Mouse (Mus musculus) midbrain, embryonic 11.5 days (tissue): ENCODE data around the gene Gpr146. TPM values are rescaled to one million over a fixed set of nuclear protein-coding genes. Genes with fewer than 3 reads are reported as not detected.

Source experiments
- ATAC-seq: fragments of 200-750 bp; cut with Nextera tagmentation; 2 replicates; pipeline ENCODE4 v1.8.0; 2017; ENCODE audit warnings: moderate TSS enrichment, moderate library complexity; ENCODE audit not compliant: low FRiP score
- DNase-seq: peaks from one replicate; pipeline ENCODE4 v3.0.0; 2015; ENCODE audit warnings: low spot score; ENCODE audit errors: missing footprints
- H3K27ac ChIP-seq: fragments of 300-500 bp; sonication (generic); 2 replicates; pipeline ENCODE4 v1.5.1; 2014; ENCODE audit warnings: low read depth, low read length
- H3K27me3 ChIP-seq: fragments of 300-500 bp; sonication (generic); 2 replicates; pipeline ENCODE4 v1.6.1; 2014; ENCODE audit warnings: mild to moderate bottlenecking, low read length, moderate library complexity, mixed read lengths; ENCODE audit not compliant: control insufficient read depth, insufficient read depth
- H3K36me3 ChIP-seq: fragments of 300-500 bp; sonication (generic); 2 replicates; pipeline ENCODE4 v1.6.1; 2014; ENCODE audit warnings: mild to moderate bottlenecking, low read length, moderate library complexity, mixed read lengths; ENCODE audit not compliant: control insufficient read depth, insufficient read depth
- H3K4me1 ChIP-seq: fragments of 300-500 bp; sonication (generic); 2 replicates; pipeline ENCODE4 v1.6.1; 2014; ENCODE audit warnings: low read length; ENCODE audit not compliant: control insufficient read depth, insufficient read depth
- H3K4me2 ChIP-seq: fragments of 300-500 bp; sonication (generic); 2 replicates; pipeline ENCODE4 v1.6.1; 2014; ENCODE audit warnings: mild to moderate bottlenecking, moderate library complexity
- H3K4me3 ChIP-seq: fragments of 300-500 bp; sonication (generic); 2 replicates; pipeline ENCODE4 v1.5.1; 2014; ENCODE audit warnings: low read depth, low read length
- H3K9ac ChIP-seq: fragments of 300-500 bp; sonication (generic); 2 replicates; pipeline ENCODE4 v1.6.1; 2014; ENCODE audit warnings: low read length
- H3K9me3 ChIP-seq: fragments of 300-500 bp; sonication (generic); 2 replicates; pipeline ENCODE4 v1.6.1; 2016; ENCODE audit warnings: low read length; ENCODE audit not compliant: control insufficient read depth
- WGBS: fragments of 180-500 bp; shearing (Covaris S2); extraction: QIAGEN DNeasy Blood & Tissue Kit; methylation state at CpG from one replicate; pipeline ENCODE4 v1.1.7; 2014; 5-methylcytosine and 5-hydroxymethylcytosine counted together
- polyA plus RNA-seq: library from polyadenylated mRNA; unstranded; fragments of >200 nt; fragmentation: Nextera tagmentation; extraction: Ambion mirVana; gene quantifications from 2 replicates; pipeline ENCODE4 v1.2.1, GENCODE M21; 2014

Gpr146 gene
- polyA plus RNA-seq, 1 experiment from 2014 or later, result 1.5 TPM

- no peak overlapping the region for H3K9ac ChIP-seq
- peaks cover 3% of the 10 kb centered on the region for H3K4me1 ChIP-seq
- 72% methylated on average over 1 of the region's 1 CpGs for WGBS
- no peaks in the 10 kb centered on the region for H3K36me3 ChIP-seq
- H3K27ac ChIP-seq, result no peak overlapping the region
- ATAC-seq (no peak), DNase-seq (no peak)
- H3K4me3 ChIP-seq, result no peak overlapping the region
- H3K9me3 ChIP-seq, result no peaks in the 10 kb centered on the region
- no peak overlapping the region for H3K4me2 ChIP-seq
- no peaks in the 10 kb centered on the region for H3K27me3 ChIP-seq
Measured at GRCm38 (mm10) chr5:139365827-139366226, 11.7 kb upstream of the Gpr146 start.

- H3K4me3 ChIP-seq, result no peak overlapping the region
- no peak overlapping the region for H3K4me2 ChIP-seq
- H3K36me3 ChIP-seq, result no peaks in the 10 kb centered on the region
- peaks cover 3% of the 10 kb centered on the region for H3K4me1 ChIP-seq
- 84% methylated on average over 11 of the region's 11 CpGs for WGBS
- no peaks in the 10 kb centered on the region for H3K9me3 ChIP-seq
- DNase-seq (no peak), ATAC-seq (no peak)
- no peak overlapping the region for H3K9ac ChIP-seq
- H3K27me3 ChIP-seq, result no peaks in the 10 kb centered on the region
- no peak overlapping the region for H3K27ac ChIP-seq
Measured at GRCm38 (mm10) chr5:139366484-139366883, 11.0 kb upstream of the Gpr146 start.

DNA sequence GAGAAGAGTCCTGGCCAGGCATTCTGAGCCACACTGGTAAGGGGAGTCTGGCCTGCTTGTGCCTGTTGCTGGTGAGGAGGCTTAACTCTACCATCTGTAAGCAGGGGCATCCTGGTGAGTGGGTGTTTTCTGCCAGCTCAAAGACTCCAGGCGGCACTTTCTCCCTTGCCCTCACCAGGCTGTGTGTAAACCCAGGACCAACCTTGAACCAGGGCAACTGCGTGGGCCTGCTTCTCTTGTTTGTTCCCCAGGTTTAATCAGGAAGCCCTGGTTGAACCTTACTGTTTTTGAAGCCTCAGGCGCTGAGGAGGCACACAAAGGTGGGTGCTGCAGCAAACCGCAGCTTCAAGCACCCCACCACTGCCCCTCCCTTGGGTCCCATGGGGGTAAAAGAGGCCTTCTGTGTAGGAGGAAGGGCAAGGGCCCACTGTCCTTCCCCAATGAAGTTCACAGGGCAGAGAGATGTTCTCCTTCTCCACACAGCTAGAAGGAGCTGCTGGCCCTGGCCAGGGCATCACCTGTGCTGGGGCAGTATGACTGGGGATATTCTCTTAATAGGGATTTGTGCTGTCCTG, 9.5 kb upstream of the Gpr146 start:
- H3K36me3 ChIP-seq, result no peaks in the 10 kb centered on the region
- H3K4me2 ChIP-seq, result no peak overlapping the region
- no peak for ATAC-seq
- H3K27me3 ChIP-seq, result no peaks in the 10 kb centered on the region
- no peak overlapping the region for H3K9ac ChIP-seq
- 94% methylated on average over 4 of the region's 4 CpGs for WGBS
- no peaks in the 10 kb centered on the region for H3K9me3 ChIP-seq
- H3K4me1 ChIP-seq, result peaks cover 9% of the 10 kb centered on the region
- no peak for DNase-seq
- no peak overlapping the region for H3K27ac ChIP-seq
- H3K4me3 ChIP-seq, result no peak overlapping the region

DNA sequence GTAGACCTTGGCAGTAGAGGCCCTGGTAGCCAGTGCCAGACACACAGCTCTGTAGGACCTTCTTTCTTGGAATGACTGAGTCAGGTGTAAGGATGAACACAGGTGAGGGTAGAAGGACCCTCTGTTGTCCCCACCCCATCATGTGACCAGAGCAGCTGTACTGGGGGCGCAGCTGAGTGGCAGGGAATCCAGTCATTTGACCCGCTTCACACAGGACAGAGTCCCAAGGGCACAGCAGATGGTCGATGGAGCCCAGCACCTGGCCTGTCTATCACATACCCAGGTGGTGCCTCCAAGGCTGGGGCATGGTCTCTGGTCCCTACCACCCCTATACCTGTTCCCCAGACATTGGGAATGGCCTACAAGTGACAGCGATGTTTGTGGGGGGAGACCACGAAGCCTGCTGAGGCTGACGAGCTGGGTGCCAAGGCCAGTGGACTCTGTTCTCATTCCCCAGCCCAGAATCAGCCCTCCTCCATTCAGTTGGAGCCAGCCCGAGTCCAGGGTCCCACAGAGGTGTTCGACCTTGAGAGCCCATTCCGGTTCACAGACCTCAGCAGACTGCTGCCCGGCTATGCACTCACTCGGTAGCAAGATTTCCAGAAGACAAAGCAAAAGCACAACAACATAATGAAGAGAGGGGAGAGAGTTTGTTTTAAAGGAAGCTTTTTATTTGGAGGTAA, 8.7 kb upstream of the Gpr146 start:
- no peak for ATAC-seq
- Histone ChIP-seq H3K9ac (no peak overlapping the region), H3K9me3 (no peaks in the 10 kb centered on the region), H3K27me3 (no peaks in the 10 kb centered on the region), H3K4me2 (no peak overlapping the region), H3K27ac (no peak overlapping the region), H3K36me3 (no peaks in the 10 kb centered on the region), H3K4me1 (peaks cover 9% of the 10 kb centered on the region), H3K4me3 (no peak overlapping the region)
- 82% methylated on average over 11 of the region's 11 CpGs for WGBS
- no peak for DNase-seq

DNA sequence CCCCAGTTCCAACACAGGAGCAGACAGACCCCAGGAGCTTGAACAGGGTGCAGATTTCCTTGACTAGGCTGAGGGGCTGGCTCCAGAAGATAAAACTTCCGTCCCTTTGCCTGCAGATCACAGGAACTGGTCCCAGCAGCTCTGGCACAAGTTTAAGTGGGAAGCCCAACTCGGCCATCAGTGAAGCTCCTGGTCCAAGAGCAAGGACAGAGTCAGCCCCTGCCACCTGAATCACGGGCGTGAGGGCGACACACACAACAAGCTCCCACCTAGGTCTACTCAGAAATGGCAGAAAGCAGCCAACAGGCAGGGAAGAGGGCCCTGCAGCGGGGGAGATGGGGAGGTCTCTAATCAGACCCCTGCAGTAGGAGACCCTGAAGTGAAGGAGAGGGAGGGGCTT, 7.2 kb upstream of the Gpr146 start:
- H3K4me1 ChIP-seq, result peaks cover 6% of the 10 kb centered on the region; the same call in 1 of the 2 replicates
- WGBS, result 79% methylated on average over 6 of the region's 6 CpGs

DNA sequence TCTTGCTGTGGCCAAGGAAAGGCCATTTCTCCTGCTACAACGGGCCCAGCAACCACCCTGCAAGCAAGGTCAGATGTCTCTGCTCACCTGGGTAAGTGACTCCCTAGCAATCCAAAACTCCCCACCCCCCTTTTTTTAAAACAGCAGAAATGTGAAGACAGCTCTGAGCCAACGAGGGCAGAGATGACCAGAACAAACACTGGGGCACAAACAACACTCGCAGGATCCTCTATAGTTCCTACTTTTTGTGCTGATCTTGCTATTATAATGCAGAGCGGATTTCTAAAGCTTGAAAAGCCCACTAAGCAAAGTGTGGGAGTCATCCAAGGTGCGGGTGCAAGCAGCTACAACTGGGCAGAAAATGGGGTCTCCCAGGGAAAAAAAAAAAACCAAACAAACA, 6.4 kb upstream of the Gpr146 start:
- H3K27me3 ChIP-seq, result no peaks in the 10 kb centered on the region
- H3K9me3 ChIP-seq, result no peaks in the 10 kb centered on the region
- H3K4me3 ChIP-seq, result no peak overlapping the region
- WGBS, result 56% methylated on average over 5 of the region's 5 CpGs
- no peak for DNase-seq
- H3K4me1 ChIP-seq, result peaks cover 6% of the 10 kb centered on the region; the same call in 1 of the 2 replicates
- H3K36me3 ChIP-seq, result no peaks in the 10 kb centered on the region
- H3K4me2 ChIP-seq, result peak overlapping the region; percentile 62
- peak overlapping the region; percentile 75 for H3K9ac ChIP-seq
- no peak overlapping the region for H3K27ac ChIP-seq
- no peak for ATAC-seq

More for the DNA sequence above, 7.2 kb upstream of the Gpr146 start:
- Histone ChIP-seq H3K9ac (no peak overlapping the region), H3K4me2 (no peak overlapping the region), H3K4me3 (no peak overlapping the region), H3K27ac (no peak overlapping the region), H3K36me3 (no peaks in the 10 kb centered on the region), H3K9me3 (no peaks in the 10 kb centered on the region), H3K27me3 (no peaks in the 10 kb centered on the region)
- ATAC-seq (no peak), DNase-seq (no peak)

- Histone ChIP-seq H3K36me3 (no peaks in the 10 kb centered on the region), H3K27ac (no peak overlapping the region), H3K4me3 (peak overlapping the region; percentile 53), H3K4me1 (peaks cover 6% of the 10 kb centered on the region; the same call in 1 of the 2 replicates), H3K9me3 (no peaks in the 10 kb centered on the region), H3K9ac (peak overlapping the region; percentile 75), H3K27me3 (no peaks in the 10 kb centered on the region), H3K4me2 (peak overlapping the region; percentile 62)
- 2% methylated on average over 39 of the region's 39 CpGs for WGBS
- DNase-seq (peak; percentile 99), ATAC-seq (peak; percentile 95)
Measured at GRCm38 (mm10) chr5:139371631-139372401, 5.7 kb upstream of the Gpr146 start.

DNA sequence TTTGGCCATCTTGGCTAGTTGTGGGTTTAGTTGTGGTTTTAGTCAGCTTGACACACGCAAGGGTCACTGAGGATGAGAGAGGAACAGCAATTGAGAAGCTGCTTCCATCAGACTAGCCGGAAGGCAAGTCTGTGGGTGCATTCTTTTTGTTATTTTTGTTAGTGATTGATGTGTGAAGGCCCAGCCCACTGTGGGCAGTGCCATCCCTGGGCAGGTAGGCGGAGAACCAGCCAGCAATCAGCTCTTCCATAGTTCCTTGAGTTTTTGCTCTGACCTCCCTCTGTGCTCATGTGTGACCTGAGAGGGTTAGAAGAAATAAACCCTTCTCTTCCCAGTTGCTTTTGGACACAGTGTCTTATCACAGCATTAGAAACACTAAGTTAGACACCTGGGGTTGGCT, 4.4 kb upstream of the Gpr146 start:
- 80% methylated on average over 3 of the region's 3 CpGs for WGBS
- H3K36me3 ChIP-seq, result no peaks in the 10 kb centered on the region
- ATAC-seq, result no peak
- no peak overlapping the region for H3K4me3 ChIP-seq
- no peaks in the 10 kb centered on the region for H3K27me3 ChIP-seq
- peaks cover 6% of the 10 kb centered on the region; the same call in 1 of the 2 replicates for H3K4me1 ChIP-seq
- no peak overlapping the region for H3K9ac ChIP-seq
- H3K27ac ChIP-seq, result no peak overlapping the region
- no peaks in the 10 kb centered on the region for H3K9me3 ChIP-seq
- no peak overlapping the region for H3K4me2 ChIP-seq
- no peak for DNase-seq

DNA sequence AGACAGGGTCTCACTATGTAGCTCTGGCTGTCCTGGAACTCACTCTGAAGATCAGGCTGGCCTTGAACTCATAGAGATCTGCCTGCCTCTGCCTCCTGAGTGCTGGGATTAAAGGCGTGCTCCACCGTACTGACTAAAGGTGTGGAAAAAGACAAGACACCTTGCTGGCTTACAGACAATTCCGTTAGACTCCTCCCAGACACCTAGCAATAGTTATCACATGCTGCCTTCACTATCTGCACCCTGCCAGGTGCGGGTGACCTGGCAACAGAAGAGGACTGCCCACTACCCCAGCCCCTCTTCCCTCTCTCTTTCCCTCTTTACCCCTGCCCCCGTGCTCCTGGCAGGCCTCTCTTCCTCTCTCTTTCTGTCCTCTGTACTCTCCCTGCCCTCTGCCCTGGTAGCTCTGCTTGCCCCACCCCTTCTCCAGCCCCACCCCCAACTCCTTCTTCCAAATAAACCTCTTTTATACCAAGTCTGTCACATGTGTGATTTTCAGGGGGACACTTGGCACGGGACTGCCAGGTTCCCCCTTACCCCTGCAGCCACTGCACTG, 3.5 kb upstream of the Gpr146 start:
- H3K9me3 ChIP-seq, result no peaks in the 10 kb centered on the region
- peaks cover 6% of the 10 kb centered on the region for H3K4me1 ChIP-seq
- H3K4me3 ChIP-seq, result no peak overlapping the region
- ATAC-seq, result no peak
- 85% methylated on average over 6 of the region's 6 CpGs for WGBS
- H3K9ac ChIP-seq, result no peak overlapping the region
- no peak for DNase-seq
- no peaks in the 10 kb centered on the region for H3K27me3 ChIP-seq
- no peaks in the 10 kb centered on the region for H3K36me3 ChIP-seq
- no peak overlapping the region for H3K27ac ChIP-seq
- no peak overlapping the region for H3K4me2 ChIP-seq
